Mouse (Mus musculus): Measurements from ENCODE around the gene Atxn1l.

The Atxn1l gene

GRCm38 (mm10) chr8:109731012-109731411 is 6.5 kb downstream of the Atxn1l start:
- WGBS = 58% methylated on average over 3 of the region's 3 CpGs

GRCm38 (mm10) chr8:109725106-109725505 is 12.4 kb downstream of the Atxn1l start:
- WGBS = 58% methylated on average over 3 of the region's 3 CpGs

- WGBS = 82% methylated on average over 5 of the region's 5 CpGs
These were observed 22.6 kb downstream of the Atxn1l start for GRCm38 (mm10) chr8:109714961-109715360.

GRCm38 (mm10) chr8:109712521-109712920 is 25.0 kb downstream of the Atxn1l start:
- WGBS = 63% methylated on average over 1 of the region's 1 CpGs

- WGBS = 92% methylated on average over 4 of the region's 4 CpGs
These were observed 29.6 kb downstream of the Atxn1l start for GRCm38 (mm10) chr8:109707921-109708320.

GRCm38 (mm10) chr8:109706874-109707237 is 30.7 kb downstream of the Atxn1l start:
- 3% methylated on average over 2 of the region's 2 CpGs for WGBS

- 2% methylated on average over 30 of the region's 30 CpGs for WGBS
These were observed 31.3 kb downstream of the Atxn1l start for GRCm38 (mm10) chr8:109706076-109706873.

GRCm38 (mm10) chr8:109705320-109706075 is 32.0 kb downstream of the Atxn1l start, which contains the start of gene Zfp821:
Zfp821 (plus strand) TSS chr8:109705546.
- under 1% methylated on average over 92 of the region's 100 CpGs for WGBS

GRCm38 (mm10) chr8:109704565-109705319 is 32.8 kb downstream of the Atxn1l start:
- 17% methylated on average over 24 of the region's 24 CpGs for WGBS

GRCm38 (mm10) chr8:109698477-109698876 is 39.1 kb downstream of the Atxn1l start:
- WGBS = 91% methylated on average over 3 of the region's 3 CpGs

- WGBS = 83% methylated on average over 1 of the region's 1 CpGs
These were observed 39.8 kb downstream of the Atxn1l start for GRCm38 (mm10) chr8:109697754-109698153.

GRCm38 (mm10) chr8:109694154-109694553 is 43.4 kb downstream of the Atxn1l start:
- WGBS = 59% methylated on average over 6 of the region's 6 CpGs

- under 1% methylated on average over 57 of the region's 57 CpGs for WGBS
These were observed 44.2 kb downstream of the Atxn1l start, which contains the start of gene Ist1 for GRCm38 (mm10) chr8:109693146-109693900. Ist1 (minus strand) TSS chr8:109693260.

- under 1% methylated on average over 38 of the region's 38 CpGs for WGBS
These were observed 44.9 kb downstream of the Atxn1l start for GRCm38 (mm10) chr8:109692443-109693145.

- WGBS = 22% methylated on average over 5 of the region's 5 CpGs
These were observed 45.8 kb downstream of the Atxn1l start for GRCm38 (mm10) chr8:109691769-109692168.

- WGBS = 79% methylated on average over 5 of the region's 5 CpGs
These were observed 50.3 kb downstream of the Atxn1l start for GRCm38 (mm10) chr8:109687248-109687647.

- WGBS = 87% methylated on average over 5 of the region's 5 CpGs
These were observed 55.4 kb downstream of the Atxn1l start for GRCm38 (mm10) chr8:109682120-109682519.

- WGBS = 64% methylated on average over 3 of the region's 3 CpGs
These were observed 56.0 kb downstream of the Atxn1l start for GRCm38 (mm10) chr8:109681535-109681934.

Data from cerebral cortex, adult 2 months (tissue).